Mouse (Mus musculus): ENCODE measurements around the gene Ccnb1.

DNA sequence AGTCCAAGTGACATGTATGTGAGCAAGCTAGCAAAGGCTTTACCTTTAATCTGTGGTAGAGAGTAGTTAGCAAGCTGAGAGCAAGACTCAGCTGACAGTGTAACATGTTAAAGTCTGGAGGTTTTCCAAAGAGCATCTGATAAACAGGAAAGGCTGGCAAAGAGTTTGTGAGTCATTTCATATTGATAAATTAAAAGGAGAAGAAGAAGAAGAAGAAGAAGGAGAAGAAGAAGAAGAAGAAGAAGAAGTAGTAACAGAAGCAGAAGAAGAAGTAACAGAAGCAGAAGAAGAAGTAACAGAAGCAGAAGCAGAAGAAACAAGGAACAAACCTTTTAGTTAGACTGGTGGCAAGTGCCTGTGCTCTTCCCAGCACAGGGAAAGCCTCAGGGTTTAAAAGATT is 48.4 kb upstream of the Ccnb1 start:
- TF ChIP-seq CTCF (IDR thresholded peaks at IDR 0.05; ENCODE audit: extremely low read depth, insufficient read length, insufficient replicate concordance, low read depth, low read length) (no peak), POLR2A (IDR thresholded peaks at IDR 0.05; ENCODE audit: low read depth, low read length) (no peak)
